In genomic region chr11:35985841-35986393, GRCm38 (mm10) we compare ENCODE assay signal across 8 mouse cellular contexts. TPM values are rescaled to one million over a fixed set of nuclear protein-coding genes. Genes with fewer than 3 reads are reported as not detected.
DNase-seq lines count a peak whose midpoint lies in the region; ATAC-seq and TF ChIP-seq lines count a peak whose summit lies in the region.

No protein-coding gene starts in this region.

- peak overlapping the region; percentile 32 for H3K4me3 ChIP-seq in kidney, embryonic 16.5 days (ENCODE audit: low read length)
- peak overlapping the region; percentile 31 for H3K4me3 ChIP-seq in limb, embryonic 13.5 days
- no peak overlapping the region for H3K4me3 ChIP-seq in myocyte
- no peak overlapping the region for H3K4me3 ChIP-seq in gastrocnemius, adult 2 months

- no peaks in the 10 kb centered on the region for H3K9me3 ChIP-seq in kidney, embryonic 16.5 days (ENCODE audit: low read length)
- no peaks in the 10 kb centered on the region for H3K9me3 ChIP-seq in limb, embryonic 13.5 days

- peaks cover 4% of the 10 kb centered on the region; the same call in 1 of the 2 replicates for H3K27me3 ChIP-seq in kidney, embryonic 16.5 days (ENCODE audit: insufficient read depth, low read length)
- peaks cover 50% of the 10 kb centered on the region for H3K27me3 ChIP-seq in limb, embryonic 13.5 days
- no peaks in the 10 kb centered on the region for H3K27me3 ChIP-seq in myocyte (ENCODE audit: control insufficient read depth, insufficient read depth, insufficient read length)

- peak overlapping the region; percentile 45; the same call in 1 of the 2 replicates for H3K9ac ChIP-seq in kidney, embryonic 16.5 days (replicated peaks; ENCODE audit: low read length)
- H3K9ac ChIP-seq in limb, embryonic 13.5 days = 0 out of 2 replicates have a peak overlapping the region, but pooled peaks have one; percentile 2

- no peaks in the 10 kb centered on the region for H3K79me2 ChIP-seq in myocyte (ENCODE audit: control insufficient read depth, insufficient read depth)

- TF ChIP-seq POLR2A in myocyte (IDR thresholded peaks at IDR 0.05; ENCODE audit: insufficient read length, low read depth) = no peak

- peak; percentile 34 for DNase-seq in cerebellum, adult 11 months
- DNase-seq in cerebellum, adult 9-10 months = no peak
- peak; percentile 49 to 59 for DNase-seq in cerebellum, adult 18-20 months
- peak; percentile 81 to 88 for DNase-seq in frontal cortex, postnatal 14 days (ENCODE audit: low spot score in 2 of 2)
- no peak for DNase-seq in gastrocnemius, adult 2 months

- H3K27ac ChIP-seq in kidney, embryonic 16.5 days (ENCODE audit: low read length) = no peak overlapping the region
- no peak overlapping the region for H3K27ac ChIP-seq in limb, embryonic 13.5 days
- no peak overlapping the region for H3K27ac ChIP-seq in gastrocnemius, adult 2 months

- no peak for TF ChIP-seq CTCF in gastrocnemius, adult 2 months (IDR thresholded peaks at IDR 0.05)

- no peak overlapping the region for H3ac ChIP-seq in myocyte (ENCODE audit: control insufficient read depth, insufficient read length)

- no peaks in the 10 kb centered on the region for H3K36me3 ChIP-seq in kidney, embryonic 16.5 days (ENCODE audit: insufficient read depth, low read length)
- no peaks in the 10 kb centered on the region for H3K36me3 ChIP-seq in limb, embryonic 13.5 days
- H3K36me3 ChIP-seq in myocyte (ENCODE audit: control insufficient read depth, insufficient read depth) = no peaks in the 10 kb centered on the region

- 0% methylated on average over 19 of the region's 19 CpGs for WGBS in kidney, embryonic 16.5 days
- under 1% methylated on average over 19 of the region's 19 CpGs for whole genome bisulfite sequencing in limb, embryonic 13.5 days

- peaks cover 8% of the 10 kb centered on the region for H3K4me1 ChIP-seq in kidney, embryonic 16.5 days (ENCODE audit: insufficient read depth, low read length)
- H3K4me1 ChIP-seq in limb, embryonic 13.5 days = peaks cover 10% of the 10 kb centered on the region

- peak overlapping the region; percentile 55 for H3K4me2 ChIP-seq in kidney, embryonic 16.5 days (replicated peaks; ENCODE audit: low read depth, low read length)
- H3K4me2 ChIP-seq in limb, embryonic 13.5 days (replicated peaks) = peak overlapping the region; percentile 62
- H3K4me2 ChIP-seq in myocyte (ENCODE audit: low read depth) = peak overlapping the region; percentile 55

- peak; percentile 77 for ATAC-seq in kidney, embryonic 16.5 days (ENCODE audit: low FRiP score, low TSS enrichment)
- peak; percentile 73 for ATAC-seq in limb, embryonic 13.5 days (ENCODE audit: low FRiP score, low read depth)

- intact Hi-C loops in gastrocnemius, adult 2 months (cut with DNase I) = no loop called here

TF ChIP-seq in myocyte, 11 proteins besides CTCF, POLR2A, EP300 and RAD21:
- TF ChIP-seq USF1 (IDR thresholded peaks at IDR 0.05; ENCODE audit: low read depth) (no peak), SRF (IDR thresholded peaks at IDR 0.05; ENCODE audit: control insufficient read depth, insufficient read length, low read depth) (no peak), TCF12 (IDR thresholded peaks at IDR 0.05; ENCODE audit: insufficient read depth, poor library complexity, severe bottlenecking) (no peak), MYOG (IDR thresholded peaks at IDR 0.05; ENCODE audit: control insufficient read depth in 1 of 3, insufficient read depth in 1 of 3, insufficient read length in 2 of 3, low read depth in 2 of 3) (no peak), CEBPB (IDR thresholded peaks at IDR 0.05; ENCODE audit: insufficient read depth, poor library complexity, severe bottlenecking) (no peak), E2F4 (IDR thresholded peaks at IDR 0.05; ENCODE audit: insufficient read depth) (no peak), POLR2AphosphoS2 (IDR thresholded peaks at IDR 0.05; ENCODE audit: insufficient read length, low read depth) (no peak), MAX (IDR thresholded peaks at IDR 0.05; ENCODE audit: low read depth) (no peak), MYOD1 (IDR thresholded peaks at IDR 0.05; ENCODE audit: control insufficient read depth in 1 of 3, insufficient read length in 2 of 3, low read depth in 2 of 3) (no peak), TCF3 (IDR thresholded peaks at IDR 0.05; ENCODE audit: insufficient read length, low read depth) (no peak), REST (IDR thresholded peaks at IDR 0.05; ENCODE audit: insufficient read depth, insufficient read length) (no peak)

RNA-seq across cellular contexts. Expression of gene Wwc1, which starts 5.6 kb away (rescaled TPM):
- polyA plus RNA-seq in kidney, embryonic 16.5 days (2015; fragmentation: Nextera tagmentation; extraction: Ambion mirVana) = 5.9 and 8.3 TPM in 2 replicates
- polyA plus RNA-seq in limb, embryonic 13.5 days (2015; fragmentation: Nextera tagmentation; extraction: Ambion mirVana) = 3.1 and 4.6 TPM in 2 replicates
- 1.2 TPM for polyA plus RNA-seq in myocyte (2012; fragmentation: generic; extraction: Trizol)
- not detected for total RNA-seq in gastrocnemius, adult 2 months (2021)

Comparison
In these comparisons a context has a peak if more than half of its experiments do, and no peak if none do; other contexts are left out.
1. DNase-seq: peak in cerebellum, adult 11 months (single experiment), cerebellum, adult 18-20 months (2 of 2) and frontal cortex, postnatal 14 days (2 of 2); none in cerebellum, adult 9-10 months (single experiment) and gastrocnemius, adult 2 months (single experiment).
2. H3K4me3 ChIP-seq: peak in kidney, embryonic 16.5 days (single experiment) and limb, embryonic 13.5 days (single experiment); none in myocyte (single experiment) and gastrocnemius, adult 2 months (single experiment).
3. Peak in every context shown above with its lines, with median percentiles within 50 percentile points of each other: H3K4me2 ChIP-seq.